Mouse (Mus musculus): ENCODE data around the gene Rps6ka5.

Gene Rps6ka5

GRCm38 (mm10) chr12:100535028-100535427, 191.8 kb downstream of the Rps6ka5 start:
- in situ Hi-C loops (cut with MboI, MseI) = no loop called here

GRCm38 (mm10) chr12:100534028-100534427, 192.8 kb downstream of the Rps6ka5 start:
- in situ Hi-C loops (cut with MboI, MseI) = no loop called here

GRCm38 (mm10) chr12:100533209-100533608, 193.6 kb downstream of the Rps6ka5 start:
- in situ Hi-C loops (cut with MboI, MseI) = no loop called here

- in situ Hi-C loops (cut with MboI, MseI) = no loop called here
Measured at GRCm38 (mm10) chr12:100531740-100532139, 195.0 kb downstream of the Rps6ka5 start.

- in situ Hi-C loops (cut with MboI, MseI) = no loop called here
Measured at GRCm38 (mm10) chr12:100530871-100531270, 195.9 kb downstream of the Rps6ka5 start.

GRCm38 (mm10) chr12:100529651-100530050, 197.1 kb downstream of the Rps6ka5 start:
- in situ Hi-C loops (cut with MboI, MseI) = no loop called here

- in situ Hi-C loops (cut with MboI, MseI) = no loop called here
Measured at GRCm38 (mm10) chr12:100529172-100529571, 197.6 kb downstream of the Rps6ka5 start.

- in situ Hi-C loops (cut with MboI, MseI) = no loop called here
Measured at GRCm38 (mm10) chr12:100528246-100528645, 198.5 kb downstream of the Rps6ka5 start.

GRCm38 (mm10) chr12:100527753-100528152, 199.0 kb downstream of the Rps6ka5 start:
- in situ Hi-C loops (cut with MboI, MseI) = no loop called here

GRCm38 (mm10) chr12:100527241-100527640, 199.5 kb downstream of the Rps6ka5 start:
- in situ Hi-C loops (cut with MboI, MseI) = no loop called here

- in situ Hi-C loops (cut with MboI, MseI) = no loop called here
Measured at GRCm38 (mm10) chr12:100525939-100526338, 200.8 kb downstream of the Rps6ka5 start.

GRCm38 (mm10) chr12:100520794-100521186, 206.0 kb downstream of the Rps6ka5 start, which contains the start of gene Ttc7b:
TSS of gene Ttc7b (minus strand) at chr12:100520826.
- in situ Hi-C loops (cut with MboI, MseI) = no loop called here

- in situ Hi-C loops (cut with MboI, MseI) = no loop called here
Measured at GRCm38 (mm10) chr12:100520077-100520793, 206.5 kb downstream of the Rps6ka5 start.

GRCm38 (mm10) chr12:100519684-100520076, 207.1 kb downstream of the Rps6ka5 start:
- in situ Hi-C loops (cut with MboI, MseI) = no loop called here

- in situ Hi-C loops (cut with MboI, MseI) = no loop called here
Measured at GRCm38 (mm10) chr12:100517371-100517770, 209.4 kb downstream of the Rps6ka5 start.

- in situ Hi-C loops (cut with MboI, MseI) = no loop called here
Measured at GRCm38 (mm10) chr12:100516161-100516838, 210.5 kb downstream of the Rps6ka5 start.

- in situ Hi-C loops (cut with MboI, MseI) = no loop called here
Measured at GRCm38 (mm10) chr12:100515493-100515892, 211.3 kb downstream of the Rps6ka5 start.

- in situ Hi-C loops (cut with MboI, MseI) = no loop called here
Measured at GRCm38 (mm10) chr12:100514611-100515010, 212.2 kb downstream of the Rps6ka5 start.

GRCm38 (mm10) chr12:100513131-100513530, 213.7 kb downstream of the Rps6ka5 start:
- in situ Hi-C loops (cut with MboI, MseI) = no loop called here

GRCm38 (mm10) chr12:100512641-100513040, 214.1 kb downstream of the Rps6ka5 start:
- in situ Hi-C loops (cut with MboI, MseI) = no loop called here

- in situ Hi-C loops (cut with MboI, MseI) = no loop called here
Measured at GRCm38 (mm10) chr12:100509615-100510282, 217.0 kb downstream of the Rps6ka5 start.

GRCm38 (mm10) chr12:100508668-100509067, 218.1 kb downstream of the Rps6ka5 start:
- in situ Hi-C loops (cut with MboI, MseI) = no loop called here

Measured in T-helper 17 cell (primary cell).